Mouse (Mus musculus) ovary, postnatal 14 days (tissue): Measurements from ENCODE around the gene Brap.

Source experiments
- DNase-seq: peaks from one replicate; pipeline ENCODE4 v3.0.0; 2022; ENCODE audit warnings: low spot score

Brap gene

GRCm38 (mm10) chr5:121718462-121718861 lies 58.1 kb downstream of the Brap start:
- no peak for DNase-seq

- DNase-seq = no peak
Observed at GRCm38 (mm10) chr5:121720888-121721585, 60.7 kb downstream of the Brap start.

- no peak for DNase-seq
Observed at GRCm38 (mm10) chr5:121721841-121722240, 61.5 kb downstream of the Brap start.

GRCm38 (mm10) chr5:121724678-121725077 lies 64.3 kb downstream of the Brap start:
- DNase-seq = no peak

- no peak for DNase-seq
Observed at GRCm38 (mm10) chr5:121730057-121730456, 69.7 kb downstream of the Brap start.

- no peak for DNase-seq
Observed at GRCm38 (mm10) chr5:121736641-121737040, 76.3 kb downstream of the Brap start.
